Mouse (Mus musculus): ENCODE data around the gene Olfr541. TPM values are rescaled to one million over a fixed set of nuclear protein-coding genes. Genes with fewer than 3 reads are reported as not detected.

Olfr541 gene
- polyA plus RNA-seq, 1 experiment from 2014 or later, result not detected

Other genes starting within 250 kb of the Olfr541 start
- not detected in 2 replicates for gene Olfr533, start 233.9 kb upstream of the Olfr541 start, polyA plus RNA-seq (2014; fragmentation: Nextera tagmentation; extraction: Ambion mirVana)
- not detected in 2 replicates for gene Olfr535, start 213.1 kb upstream of the Olfr541 start, polyA plus RNA-seq (2014; fragmentation: Nextera tagmentation; extraction: Ambion mirVana)
- gene Olfr536, start 189.9 kb upstream of the Olfr541 start, polyA plus RNA-seq (2014; fragmentation: Nextera tagmentation; extraction: Ambion mirVana), result not detected in 2 replicates
- not detected in 2 replicates for gene Olfr538, start 129.4 kb upstream of the Olfr541 start, polyA plus RNA-seq (2014; fragmentation: Nextera tagmentation; extraction: Ambion mirVana)
- not detected in 2 replicates for gene Olfr46, start 96.0 kb upstream of the Olfr541 start, polyA plus RNA-seq (2014; fragmentation: Nextera tagmentation; extraction: Ambion mirVana)
- not detected in 2 replicates for gene Olfr61, start 68.3 kb upstream of the Olfr541 start, polyA plus RNA-seq (2014; fragmentation: Nextera tagmentation; extraction: Ambion mirVana)
- not detected in 2 replicates for gene Olfr53, start 50.8 kb upstream of the Olfr541 start, polyA plus RNA-seq (2014; fragmentation: Nextera tagmentation; extraction: Ambion mirVana)
- gene Olfr539, start 37.3 kb upstream of the Olfr541 start, polyA plus RNA-seq (2014; fragmentation: Nextera tagmentation; extraction: Ambion mirVana), result not detected in 2 replicates
- not detected in 2 replicates for gene Olfr45, start 15.3 kb upstream of the Olfr541 start, polyA plus RNA-seq (2014; fragmentation: Nextera tagmentation; extraction: Ambion mirVana)
- gene Cyp2e1, start 66.5 kb downstream of the Olfr541 start, polyA plus RNA-seq (2014; fragmentation: Nextera tagmentation; extraction: Ambion mirVana), result not detected in 2 replicates
- 0.30 and 0.45 TPM in 2 replicates for gene Syce1, start 90.6 kb downstream of the Olfr541 start, polyA plus RNA-seq (2014; fragmentation: Nextera tagmentation; extraction: Ambion mirVana)
- gene Zfp941, start 124.9 kb downstream of the Olfr541 start, polyA plus RNA-seq (2014; fragmentation: Nextera tagmentation; extraction: Ambion mirVana), result 2.8 and 3.0 TPM in 2 replicates
- gene Urah, start 137.8 kb downstream of the Olfr541 start, polyA plus RNA-seq (2014; fragmentation: Nextera tagmentation; extraction: Ambion mirVana), result 1.3 and 3.2 TPM in 2 replicates
- not detected in 2 replicates for gene Scgb1c1, start 148.3 kb downstream of the Olfr541 start, polyA plus RNA-seq (2014; fragmentation: Nextera tagmentation; extraction: Ambion mirVana)
- not detected in 2 replicates for gene Odf3, start 150.5 kb downstream of the Olfr541 start, polyA plus RNA-seq (2014; fragmentation: Nextera tagmentation; extraction: Ambion mirVana)
- gene Gm45785, start 159.1 kb downstream of the Olfr541 start, polyA plus RNA-seq (2014; fragmentation: Nextera tagmentation; extraction: Ambion mirVana), result not detected in 2 replicates
- 64.9 and 82.6 TPM in 2 replicates for gene Ric8a, start 159.7 kb downstream of the Olfr541 start, polyA plus RNA-seq (2014; fragmentation: Nextera tagmentation; extraction: Ambion mirVana)
- 42.3 and 43.7 TPM in 2 replicates for gene Bet1l, start 160.3 kb downstream of the Olfr541 start, polyA plus RNA-seq (2014; fragmentation: Nextera tagmentation; extraction: Ambion mirVana)
- gene Psmd13, start 184.7 kb downstream of the Olfr541 start, polyA plus RNA-seq (2014; fragmentation: Nextera tagmentation; extraction: Ambion mirVana), result 151 and 154 TPM in 2 replicates
- 24.7 and 25.3 TPM in 2 replicates for gene Sirt3, start 185.0 kb downstream of the Olfr541 start, polyA plus RNA-seq (2014; fragmentation: Nextera tagmentation; extraction: Ambion mirVana)
- gene Cox8b, start 203.2 kb downstream of the Olfr541 start, polyA plus RNA-seq (2014; fragmentation: Nextera tagmentation; extraction: Ambion mirVana), result 0.62 and 0.83 TPM in 2 replicates
- gene Nlrp6, start 223.6 kb downstream of the Olfr541 start, polyA plus RNA-seq (2014; fragmentation: Nextera tagmentation; extraction: Ambion mirVana), result 12.5 and 18.4 TPM in 2 replicates
- gene Pgghg, start 244.1 kb downstream of the Olfr541 start, polyA plus RNA-seq (2014; fragmentation: Nextera tagmentation; extraction: Ambion mirVana), result 26.9 and 29.2 TPM in 2 replicates